Mouse (Mus musculus) sigmoid colon, adult 10 weeks (tissue): Measurements from ENCODE around the gene Ube2q2. TPM values are rescaled to one million over a fixed set of nuclear protein-coding genes. Genes with fewer than 3 reads are reported as not detected.

ENCODE experiments used
- polyA plus RNA-seq: library from polyadenylated mRNA; stranded (reverse); fragments of 350-450 nt; fragmentation: Illumina TruSeq; extraction: RNeasy Lipid Tissue Mini Kit (QIAGEN cat#74804); gene quantifications from one replicate; pipeline ENCODE4 v1.2.3, GENCODE M21; 2014; ENCODE audit warnings: low read depth, low replicate concordance

The Ube2q2 gene
- polyA plus RNA-seq: 104 TPM

DNA sequence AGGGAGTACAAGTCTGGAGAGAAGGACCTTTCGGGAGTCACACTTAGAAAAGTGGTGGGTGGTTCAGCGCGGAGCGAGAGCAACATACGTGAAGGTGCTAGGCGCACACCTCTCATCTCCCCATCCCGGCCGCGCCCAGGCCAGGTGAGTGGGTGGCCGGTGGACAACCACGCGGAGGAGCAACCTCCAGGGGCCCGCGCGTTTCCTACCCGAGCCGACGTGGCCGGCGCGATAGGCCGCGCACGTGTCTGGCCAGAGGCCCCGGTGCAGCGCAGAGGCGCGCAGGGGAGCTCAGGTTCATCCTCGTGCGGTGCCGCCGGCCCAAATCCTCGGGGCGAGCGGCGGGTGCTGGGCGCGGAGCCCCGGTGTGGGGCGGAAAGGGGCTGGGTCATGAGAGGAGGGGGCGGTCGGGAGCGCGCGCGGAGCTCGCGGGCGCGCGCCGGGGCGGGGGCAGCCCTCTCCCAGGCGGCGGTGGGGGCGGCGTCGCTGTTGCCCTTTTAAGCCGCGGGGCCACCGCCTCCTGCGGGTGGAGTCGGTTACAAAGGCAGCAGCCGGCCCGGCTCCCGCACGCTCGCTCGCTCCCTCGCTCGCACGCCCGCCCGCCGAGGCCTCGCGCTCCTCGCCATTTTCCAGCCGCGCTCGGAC lies at the start of gene Ube2q2:
Gene Ube2q2 (plus strand): TSS at position 1 of the 645 bp plus-strand sequence.

DNA sequence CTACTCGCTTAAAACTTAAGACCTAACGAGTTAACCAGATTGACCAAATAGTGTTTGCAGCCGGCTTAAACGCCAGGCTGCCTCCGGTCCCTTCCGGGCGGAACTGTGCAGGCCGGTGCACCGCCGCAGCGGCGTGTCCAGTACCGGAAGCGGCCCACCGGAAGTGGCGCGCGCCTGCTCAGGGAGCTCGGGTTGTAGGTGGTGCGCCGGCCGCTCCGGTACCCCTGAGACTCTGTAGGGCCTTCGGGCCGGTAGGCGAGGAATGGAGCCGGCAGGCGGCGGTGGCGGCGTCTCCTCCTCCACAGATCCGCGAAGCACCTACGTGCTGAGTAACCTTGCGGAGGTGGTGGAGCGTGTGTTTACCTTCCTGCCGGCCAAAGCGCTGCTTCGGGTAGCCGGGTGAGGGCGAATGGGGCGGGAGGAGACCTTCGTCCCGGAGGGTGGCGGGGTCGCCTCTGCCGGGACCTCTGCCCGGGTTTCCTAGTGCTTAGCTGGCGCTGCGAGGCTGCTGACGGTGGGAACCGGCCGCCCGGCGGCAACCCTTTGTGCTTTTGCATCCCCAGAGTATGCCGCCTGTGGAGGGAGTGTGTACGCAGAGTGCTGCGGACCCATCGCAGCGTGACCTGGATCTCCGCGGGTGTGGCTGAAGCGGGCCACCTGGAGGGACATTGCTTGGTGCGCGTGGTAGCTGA lies 60.3 kb downstream of the Ube2q2 start, which contains the start of gene Fbxo22:
Gene Fbxo22 (plus strand): TSS at position 136 of the 692 bp plus-strand sequence.

Other genes starting within 250 kb of the Ube2q2 start
- gene Hykk, start 231.6 kb upstream of the Ube2q2 start, polyA plus RNA-seq: 22.7 TPM
- gene Psma4, start 198.1 kb upstream of the Ube2q2 start, polyA plus RNA-seq: 358 TPM
- not detected for gene AY074887, start 197.9 kb upstream of the Ube2q2 start, polyA plus RNA-seq
- gene Chrna5, start 168.0 kb upstream of the Ube2q2 start, polyA plus RNA-seq: 0.88 TPM
- 3.9 TPM for gene Chrna3, start 122.3 kb upstream of the Ube2q2 start, polyA plus RNA-seq
- gene Chrnb4, start 100.1 kb upstream of the Ube2q2 start, polyA plus RNA-seq: 2.0 TPM
- 51.2 TPM for gene Fbxo22, start 60.1 kb downstream of the Ube2q2 start, polyA plus RNA-seq
- 1.4 TPM for gene Nrg4, start 178.0 kb downstream of the Ube2q2 start, polyA plus RNA-seq
- gene Tmem266, start 178.1 kb downstream of the Ube2q2 start, polyA plus RNA-seq: not detected